13 mouse cellular contexts compared by ENCODE assay signal in the genomic region with DNA sequence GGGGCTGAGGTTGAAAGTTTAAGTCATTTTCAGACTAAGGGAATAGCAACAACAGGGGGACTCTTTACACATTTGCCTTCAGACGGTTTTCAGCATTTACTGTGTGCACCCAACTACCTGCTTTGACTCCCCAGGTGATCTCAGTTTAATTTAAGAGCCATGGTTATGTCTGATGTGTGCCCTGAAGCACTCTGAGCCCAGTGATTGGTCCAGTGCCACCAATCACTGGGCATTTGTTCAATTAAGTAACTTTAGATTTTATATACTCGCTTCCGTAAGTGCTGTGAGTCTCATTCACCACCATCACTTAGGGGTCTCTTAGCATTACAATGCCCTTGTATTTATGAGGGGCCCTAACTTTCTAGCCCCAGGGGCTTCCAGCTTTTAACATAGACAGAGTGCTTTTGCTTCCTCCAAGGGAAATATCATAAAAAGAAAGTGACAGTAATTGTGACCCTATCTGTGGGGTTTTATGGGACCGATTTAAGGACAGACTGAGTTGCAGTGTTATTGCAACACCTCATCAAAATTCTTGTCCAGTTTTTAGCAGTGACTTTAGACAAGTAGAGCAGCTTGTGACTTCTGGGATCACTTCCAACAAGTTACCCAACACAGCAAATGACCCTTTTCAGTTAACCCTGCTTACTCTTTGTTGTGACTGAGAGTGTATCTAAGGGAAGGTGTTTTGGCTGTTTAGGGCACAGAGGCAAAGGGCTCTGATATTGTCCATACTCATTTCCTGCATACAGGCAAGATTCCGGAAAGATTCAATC.
DNase-seq lines count a peak whose midpoint lies in the region; ATAC-seq and TF ChIP-seq lines count a peak whose summit lies in the region.
"Had no signal": no experiment of that assay in that cellular context is flagged by ENCODE, and none has a peak within 500 bp of the region (broad histone marks: within the 10 kb centered on the region; RNA-seq: fewer than 3 reads in every experiment).

No protein-coding gene starts in this region.

- no peaks in the 10 kb centered on the region for H3K9me3 ChIP-seq in midbrain, postnatal 0 days (ENCODE audit: low read length)
- no peaks in the 10 kb centered on the region for H3K9me3 ChIP-seq in midbrain, embryonic 15.5 days
- H3K9me3 ChIP-seq in kidney, postnatal 0 days (replicated peaks; ENCODE audit: low read length), result no peaks in the 10 kb centered on the region
- no peaks in the 10 kb centered on the region for H3K9me3 ChIP-seq in forebrain, embryonic 16.5 days (ENCODE audit: control insufficient read depth, low read length)
- H3K9me3 ChIP-seq: embryonic facial prominence, embryonic 13.5 days; intestine, embryonic 15.5 days; midbrain, embryonic 12.5 days had no signal

- no peak overlapping the region for H3K4me3 ChIP-seq in midbrain, postnatal 0 days (ENCODE audit: low read depth, low read length)
- H3K4me3 ChIP-seq in midbrain, embryonic 15.5 days, result no peak overlapping the region
- H3K4me3 ChIP-seq in kidney, postnatal 0 days (replicated peaks; ENCODE audit: low read depth, low read length), result no peak overlapping the region
- no peak overlapping the region for H3K4me3 ChIP-seq in forebrain, embryonic 16.5 days (replicated peaks; ENCODE audit: low read length)
- H3K4me3 ChIP-seq: embryonic facial prominence, embryonic 13.5 days; intestine, embryonic 15.5 days; midbrain, embryonic 12.5 days had no signal

- no peak overlapping the region for H3K9ac ChIP-seq in midbrain, postnatal 0 days (replicated peaks; ENCODE audit: low read length, poor library complexity, severe bottlenecking)
- no peak overlapping the region for H3K9ac ChIP-seq in midbrain, embryonic 15.5 days
- H3K9ac ChIP-seq in kidney, postnatal 0 days (ENCODE audit: low read depth, low read length), result no peak overlapping the region
- H3K9ac ChIP-seq in forebrain, embryonic 16.5 days (replicated peaks; ENCODE audit: low read depth, low read length), result no peak overlapping the region
- H3K9ac ChIP-seq: embryonic facial prominence, embryonic 13.5 days; intestine, embryonic 15.5 days; midbrain, embryonic 12.5 days had no signal

- no peaks in the 10 kb centered on the region for H3K4me1 ChIP-seq in midbrain, postnatal 0 days (ENCODE audit: insufficient read depth, low read length)
- H3K4me1 ChIP-seq in midbrain, embryonic 15.5 days, result no peaks in the 10 kb centered on the region
- H3K4me1 ChIP-seq in kidney, postnatal 0 days (replicated peaks; ENCODE audit: insufficient read depth, low read length), result no peaks in the 10 kb centered on the region
- no peaks in the 10 kb centered on the region for H3K4me1 ChIP-seq in forebrain, embryonic 16.5 days (replicated peaks; ENCODE audit: control insufficient read depth, insufficient read depth, low read length)
- H3K4me1 ChIP-seq: embryonic facial prominence, embryonic 13.5 days; intestine, embryonic 15.5 days had no signal

- DNase-seq in cerebellum, adult 9-10 months, result peak; percentile 14
- no peak for DNase-seq in cerebellum, adult 11-12 months
- peak; percentile 46 for DNase-seq in midbrain, postnatal 0 days (ENCODE audit: low spot score)
- DNase-seq in kidney, postnatal 0 days (ENCODE audit: low spot score), result peak; percentile 19
- peak; percentile 81 for DNase-seq in lung, postnatal 36 days
- DNase-seq in frontal cortex, postnatal 10 days (ENCODE audit: low spot score in 2 of 2), result no peak
- DNase-seq: left cerebral cortex, postnatal 4 days; thymus, adult 18-20 months had no signal

- 66% methylated on average over 5 of the region's 5 CpGs for WGBS in midbrain, postnatal 0 days
- 64% methylated on average over 5 of the region's 5 CpGs for WGBS in midbrain, embryonic 15.5 days
- WGBS in kidney, postnatal 0 days, result 48% methylated on average over 5 of the region's 5 CpGs
- WGBS in forebrain, embryonic 16.5 days, result 60% methylated on average over 5 of the region's 5 CpGs

- no peak for ATAC-seq in midbrain, postnatal 0 days (ENCODE audit: low FRiP score)
- ATAC-seq in midbrain, embryonic 15.5 days (replicated peaks), result no peak
- no peak for ATAC-seq in kidney, postnatal 0 days (replicated peaks; ENCODE audit: low FRiP score, low read depth)
- no peak for ATAC-seq in forebrain, embryonic 16.5 days
- ATAC-seq: intestine, embryonic 15.5 days had no signal

- no peak overlapping the region for H3K4me2 ChIP-seq in midbrain, postnatal 0 days (ENCODE audit: low read depth, low read length, poor library complexity, severe bottlenecking)
- no peak overlapping the region for H3K4me2 ChIP-seq in midbrain, embryonic 15.5 days
- no peak overlapping the region for H3K4me2 ChIP-seq in kidney, postnatal 0 days (ENCODE audit: low read length)
- no peak overlapping the region for H3K4me2 ChIP-seq in forebrain, embryonic 16.5 days (ENCODE audit: low read length)
- H3K4me2 ChIP-seq: embryonic facial prominence, embryonic 13.5 days; intestine, embryonic 15.5 days; midbrain, embryonic 12.5 days had no signal

- H3K27ac ChIP-seq in midbrain, postnatal 0 days (ENCODE audit: low read depth, low read length), result no peak overlapping the region
- H3K27ac ChIP-seq in midbrain, embryonic 15.5 days, result no peak overlapping the region
- no peak overlapping the region for H3K27ac ChIP-seq in kidney, postnatal 0 days
- H3K27ac ChIP-seq in forebrain, embryonic 16.5 days (ENCODE audit: low read length), result no peak overlapping the region
- H3K27ac ChIP-seq: embryonic facial prominence, embryonic 13.5 days; intestine, embryonic 15.5 days; midbrain, embryonic 12.5 days had no signal

- H3K27me3 ChIP-seq in midbrain, postnatal 0 days (ENCODE audit: insufficient read depth, low read length), result no peaks in the 10 kb centered on the region
- H3K27me3 ChIP-seq in midbrain, embryonic 15.5 days (replicated peaks), result no peaks in the 10 kb centered on the region
- no peaks in the 10 kb centered on the region for H3K27me3 ChIP-seq in kidney, postnatal 0 days (ENCODE audit: insufficient read depth, low read length)
- H3K27me3 ChIP-seq in forebrain, embryonic 16.5 days (replicated peaks; ENCODE audit: control insufficient read depth, insufficient read depth, low read length), result no peaks in the 10 kb centered on the region
- H3K27me3 ChIP-seq: embryonic facial prominence, embryonic 13.5 days; intestine, embryonic 15.5 days; midbrain, embryonic 12.5 days had no signal

- TF ChIP-seq CTCF in midbrain, postnatal 0 days (IDR thresholded peaks at IDR 0.05), result no peak
- no peak for TF ChIP-seq CTCF in kidney, postnatal 0 days (IDR thresholded peaks at IDR 0.05; ENCODE audit: low read depth)

- H3K36me3 ChIP-seq in midbrain, postnatal 0 days (ENCODE audit: insufficient read depth, low read length), result no peaks in the 10 kb centered on the region
- no peaks in the 10 kb centered on the region for H3K36me3 ChIP-seq in midbrain, embryonic 15.5 days (replicated peaks)
- H3K36me3 ChIP-seq in kidney, postnatal 0 days (ENCODE audit: insufficient read depth, low read length), result no peaks in the 10 kb centered on the region
- H3K36me3 ChIP-seq in forebrain, embryonic 16.5 days (ENCODE audit: control insufficient read depth, insufficient read depth), result no peaks in the 10 kb centered on the region
- H3K36me3 ChIP-seq: embryonic facial prominence, embryonic 13.5 days; intestine, embryonic 15.5 days; midbrain, embryonic 12.5 days had no signal

Comparison
In these comparisons a context has a peak if more than half of its experiments do, and no peak if none do; other contexts are left out.
1. DNase-seq: peak in cerebellum, adult 9-10 months (single experiment), midbrain, postnatal 0 days (single experiment), kidney, postnatal 0 days (single experiment) and lung, postnatal 36 days (single experiment); none in cerebellum, adult 11-12 months (single experiment) and frontal cortex, postnatal 10 days (0 of 2).